Mouse (Mus musculus) telencephalon, adult 2 months (tissue): ENCODE measurements at regions not wholly inside any gene's neighbourhood (a gene's known extent, or its start where the extent isn't known, plus 50 kb on each side); places are given as distances from the start of the nearest gene placed in this dataset.
"Not testable (repeated sequence)": the region's sequence is repeated elsewhere in the genome, so short reads cannot be mapped to it uniquely, and the experiment has no call there.

Source experiments
- DNase-seq: peaks from one replicate; pipeline ENCODE4 v3.0.0-alpha.2; 2011; ENCODE audit warnings: low read depth, low spot score

DNA sequence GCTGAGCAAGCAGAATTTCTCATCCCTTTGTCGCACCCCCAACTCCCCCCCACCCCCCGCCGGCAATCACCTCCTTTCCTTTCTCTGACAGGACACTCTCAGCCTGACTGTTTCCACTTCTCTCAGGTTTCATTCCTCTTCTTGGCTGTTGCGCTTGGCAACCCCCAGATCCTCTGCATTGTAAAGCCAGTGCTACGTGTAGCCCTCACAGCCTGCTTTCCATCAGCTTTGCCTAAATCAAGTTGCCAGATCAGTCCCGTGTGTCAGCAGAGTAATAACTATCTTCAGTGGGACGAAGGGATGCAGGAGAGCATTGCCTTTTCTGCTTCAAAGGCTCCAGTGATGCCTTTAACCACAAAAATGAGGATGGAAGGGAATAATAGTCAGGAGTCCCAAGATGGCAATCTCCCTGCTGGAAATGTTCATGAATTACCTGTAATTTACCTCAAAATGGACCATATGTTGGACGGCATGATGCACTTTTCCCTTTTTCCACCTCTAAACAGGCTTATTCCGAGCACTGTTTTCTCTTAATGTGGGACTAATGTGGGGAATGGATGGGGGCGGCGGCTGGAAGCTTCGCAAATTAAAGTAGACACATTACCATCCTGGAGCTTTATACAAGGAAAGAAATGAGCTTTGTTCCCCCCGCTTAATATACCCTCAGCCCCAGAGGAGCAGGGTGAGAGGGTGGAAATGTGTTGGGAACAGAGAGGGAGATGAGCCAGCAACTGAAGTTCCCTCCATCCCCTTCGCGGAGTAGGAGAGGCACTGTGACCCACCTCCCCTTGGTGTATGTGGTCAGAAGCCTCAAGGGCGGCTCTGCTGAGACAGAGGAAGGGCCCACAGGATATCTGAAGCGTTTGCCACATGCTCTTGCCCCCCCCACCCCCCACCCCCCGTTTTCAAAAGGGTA lies 168.3 kb upstream of the Npvf start:
- no peak for DNase-seq

GRCm38 (mm10) chr6:50823220-50823910 lies 169.1 kb upstream of the Npvf start:
- no peak for DNase-seq

DNA sequence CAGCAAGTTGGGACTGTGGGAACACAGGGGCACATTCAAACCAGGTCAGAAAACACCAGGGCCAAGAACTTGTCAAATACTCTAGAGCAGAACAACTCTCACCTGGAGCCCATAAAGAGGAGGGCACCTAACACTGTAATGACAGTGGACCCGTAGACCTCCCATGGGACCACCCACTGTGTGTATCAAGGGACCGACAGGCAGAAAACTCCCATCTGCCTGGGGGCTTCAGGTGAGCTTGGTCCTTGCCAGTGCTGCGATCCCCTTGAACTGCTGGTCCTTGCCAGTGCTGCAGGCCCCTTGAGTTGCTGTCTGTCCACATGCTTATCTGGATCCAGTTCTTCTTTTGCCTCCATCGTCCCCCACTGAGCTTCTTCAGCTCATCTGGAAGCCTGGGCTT lies 170.2 kb upstream of the Npvf start:
- no peak for DNase-seq

DNA sequence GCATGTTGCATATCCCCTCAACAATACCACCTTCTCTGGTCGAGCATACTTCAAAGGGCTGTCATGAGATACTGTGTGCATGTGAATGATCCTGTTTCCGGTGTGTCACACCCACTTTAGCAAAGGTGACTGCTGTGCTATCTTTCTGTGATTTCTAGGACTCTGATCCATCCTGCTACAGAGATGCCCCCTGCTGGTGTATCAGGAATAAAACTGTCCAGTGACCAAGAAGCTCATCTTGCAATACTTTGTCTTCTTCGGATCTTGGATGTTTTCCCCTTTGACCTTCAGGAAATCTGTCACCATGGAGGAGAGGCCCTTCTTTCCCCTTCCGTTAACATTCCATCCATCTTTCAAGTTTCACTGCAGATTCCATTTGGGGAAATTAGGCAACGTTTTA lies 177.5 kb upstream of the Npvf start:
- no peak for DNase-seq

DNA sequence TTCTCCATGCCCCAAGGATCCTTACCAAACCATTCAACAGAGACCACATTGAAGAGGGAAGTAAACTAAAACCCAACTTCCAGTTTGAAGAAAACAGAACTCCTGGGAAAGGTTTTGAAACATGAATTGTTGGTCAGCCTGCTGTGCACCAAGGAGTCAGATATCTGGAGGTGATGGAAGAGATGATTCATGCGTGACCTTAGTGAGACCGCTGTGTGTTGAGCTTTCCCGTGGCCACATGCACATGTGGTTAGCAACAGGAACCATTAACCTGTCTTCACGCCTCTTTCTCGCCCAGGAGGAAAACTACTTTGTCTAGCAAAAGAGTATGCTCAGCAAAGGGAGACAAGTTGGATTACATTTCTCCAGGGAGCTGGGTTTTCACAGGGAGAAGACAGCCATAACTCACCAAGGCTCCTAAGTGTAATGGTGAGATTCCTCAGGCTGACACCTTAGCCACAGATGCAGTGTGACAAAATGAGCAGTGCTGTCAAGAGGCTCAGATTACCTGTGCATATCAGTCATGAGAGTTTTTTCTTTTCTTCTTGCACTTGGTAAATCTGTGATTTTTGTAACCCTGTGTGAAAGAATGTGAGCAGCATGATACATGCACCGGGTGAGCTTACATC lies 181.9 kb upstream of the Npvf start:
- no peak for DNase-seq

DNA sequence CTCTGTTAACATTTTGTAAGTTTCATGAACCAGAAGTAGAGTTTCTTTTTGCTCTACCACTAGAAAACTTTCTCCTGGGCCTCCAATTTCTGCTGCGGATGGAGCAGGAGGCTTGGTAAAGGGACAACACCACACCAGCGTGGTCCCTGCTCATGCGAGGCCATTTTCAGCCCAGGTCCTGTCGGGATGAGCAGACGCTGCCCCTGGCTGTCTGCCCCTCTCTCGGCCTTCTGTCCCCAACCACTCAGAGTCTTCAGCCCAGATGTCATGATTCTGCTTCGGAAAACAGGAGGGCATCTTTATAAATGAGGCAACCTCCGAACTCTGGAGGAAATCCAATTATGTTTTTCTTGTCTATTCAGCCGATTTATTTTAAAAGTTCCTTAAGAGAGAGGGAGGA lies 186.6 kb upstream of the Npvf start:
- DNase-seq = no peak

- not testable (repeated sequence) for DNase-seq
These were observed 191.0 kb upstream of the Npvf start for GRCm38 (mm10) chr6:50845246-50845645.

- DNase-seq = no peak
These were observed 192.7 kb upstream of the Npvf start for GRCm38 (mm10) chr6:50846740-50847516.

GRCm38 (mm10) chr6:50847548-50847947 lies 193.3 kb upstream of the Npvf start:
- no peak for DNase-seq

GRCm38 (mm10) chr6:50859162-50859561 lies 204.9 kb upstream of the Npvf start:
- no peak for DNase-seq

DNA sequence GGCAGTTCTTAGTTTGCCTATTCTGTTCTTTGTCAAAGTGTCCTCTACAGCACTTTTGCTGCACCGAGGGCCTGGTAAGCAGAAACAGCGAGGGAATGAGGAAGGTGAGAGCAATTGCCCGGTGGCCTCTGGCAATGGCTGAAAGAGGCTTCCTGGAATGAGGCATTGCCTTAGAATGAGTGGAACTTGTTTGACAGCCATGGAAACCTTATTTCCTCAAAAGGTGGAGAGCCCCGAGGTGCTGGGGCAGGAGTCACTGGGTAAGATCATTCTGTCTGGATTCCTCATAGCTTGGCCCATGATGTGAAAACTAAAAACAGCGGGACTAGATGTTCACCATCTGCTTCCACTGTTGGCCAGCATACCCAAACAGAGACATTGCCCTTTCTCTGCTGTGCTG lies 223.8 kb upstream of the Npvf start:
- no peak for DNase-seq

DNA sequence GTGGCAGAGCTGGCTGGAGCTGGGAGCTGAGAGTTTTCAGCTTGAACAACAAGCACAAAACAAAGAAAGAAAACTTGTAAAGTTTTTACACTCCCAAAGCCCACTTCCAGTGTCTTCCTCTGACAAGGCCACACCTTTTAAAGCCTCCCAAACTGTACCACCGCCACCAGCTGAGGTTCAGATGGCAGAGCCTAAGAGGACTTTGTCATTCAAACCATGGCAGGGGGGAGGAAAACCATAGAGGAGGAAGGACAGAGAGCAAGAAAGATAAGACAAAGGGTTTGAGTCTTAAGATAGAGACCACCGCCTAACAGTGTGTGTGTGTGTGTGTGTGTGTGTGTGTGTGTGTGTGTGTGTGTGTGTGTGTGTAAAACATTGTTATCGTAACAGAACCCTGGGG lies 228.1 kb upstream of the Npvf start:
- DNase-seq = no peak

GRCm38 (mm10) chr6:50882759-50883158 lies 228.5 kb upstream of the Npvf start:
- no peak for DNase-seq

- no peak for DNase-seq
These were observed 230.8 kb upstream of the Npvf start for GRCm38 (mm10) chr6:50885031-50885430.

DNA sequence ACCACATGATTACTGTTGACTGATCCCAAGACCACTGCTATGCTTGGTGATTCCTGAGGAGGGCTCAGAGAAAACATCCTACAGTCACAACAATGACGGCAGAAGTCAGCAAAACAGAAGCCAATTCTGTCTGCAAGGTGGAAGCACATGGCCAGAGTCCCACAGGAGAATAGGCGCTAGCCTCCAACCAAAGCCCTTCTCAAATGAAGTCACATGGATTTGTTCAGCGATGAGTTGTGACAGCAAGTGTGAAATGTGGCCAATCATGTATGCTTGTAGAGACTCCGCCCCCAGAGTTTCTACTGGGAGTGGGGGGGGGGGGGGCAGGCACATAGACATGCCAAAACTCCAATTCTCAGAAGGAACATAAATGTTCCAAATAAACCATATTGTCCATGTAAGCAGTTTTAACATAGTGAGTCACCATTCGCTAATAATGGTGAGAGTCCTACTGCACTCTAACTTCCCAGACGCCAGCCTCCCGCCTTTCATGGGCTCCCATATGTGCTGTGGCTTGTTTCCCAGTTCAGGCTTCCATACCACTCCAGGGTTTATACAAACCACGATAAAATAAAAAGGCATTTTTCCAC lies 231.6 kb upstream of the Npvf start:
- DNase-seq = no peak

DNA sequence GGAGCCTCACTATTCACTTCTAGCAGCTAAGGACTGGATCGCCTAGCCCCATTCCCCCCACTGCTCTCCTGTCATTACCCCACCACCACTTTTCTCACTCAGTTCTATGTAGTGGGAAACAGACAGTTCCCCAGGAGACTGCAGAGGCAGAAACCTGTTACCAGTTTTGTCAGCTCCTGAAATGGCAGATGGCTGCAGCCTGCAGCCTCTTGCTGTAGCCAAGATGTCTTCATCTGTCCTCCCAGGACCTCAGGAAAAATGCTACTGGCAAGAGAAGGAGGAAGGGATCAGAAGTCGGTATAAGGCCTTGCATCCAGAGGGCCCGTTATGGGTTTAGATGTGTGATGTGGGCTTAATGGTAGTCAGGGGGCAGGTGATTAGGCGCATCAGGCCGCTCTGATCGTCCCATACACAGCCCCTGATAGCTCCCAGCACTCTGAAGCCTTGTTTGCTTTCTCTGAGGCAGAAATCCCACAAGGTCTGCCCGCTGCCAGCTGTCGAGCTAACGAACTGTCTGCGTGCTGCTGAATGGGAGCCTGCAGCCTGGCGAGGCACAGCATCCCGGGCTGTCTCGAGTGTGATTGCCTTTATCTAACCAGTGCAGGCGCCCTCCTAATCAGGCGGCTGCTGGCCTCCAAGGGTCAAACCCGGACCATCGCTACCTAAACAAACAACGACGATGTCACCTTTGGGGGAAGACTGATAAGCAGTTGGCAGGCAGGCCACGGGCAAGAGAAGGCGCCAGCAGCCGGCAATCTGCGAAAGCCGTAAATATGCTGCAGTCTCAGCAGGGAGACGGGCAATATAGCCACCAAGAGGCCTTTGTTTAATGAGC lies 236.3 kb upstream of the Npvf start:
- DNase-seq = peak; percentile 28

- DNase-seq = no peak
These were observed 236.9 kb upstream of the Npvf start for GRCm38 (mm10) chr6:50891205-50891526.

DNA sequence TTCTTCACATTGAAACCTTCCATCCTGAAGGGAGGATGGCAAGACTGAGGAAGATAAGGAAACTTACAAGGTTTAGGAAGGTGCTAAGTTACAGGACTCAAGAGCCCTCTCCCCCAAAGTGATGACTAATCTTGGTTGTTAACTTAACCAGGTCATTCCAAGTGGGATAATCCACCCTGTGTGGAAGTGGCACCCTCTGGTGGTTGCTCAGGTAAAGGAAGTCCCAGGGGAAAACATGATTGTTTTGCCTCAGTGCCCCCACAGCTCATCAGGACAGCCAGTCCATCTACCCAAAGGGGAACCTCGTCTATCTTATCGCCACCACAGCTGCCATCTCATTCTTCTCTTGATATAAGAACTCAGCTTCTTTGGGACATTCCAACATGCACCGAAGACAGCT lies 244.6 kb upstream of the Npvf start:
- DNase-seq = no peak

GRCm38 (mm10) chr6:50915166-50916030 lies 261.2 kb upstream of the Npvf start:
- DNase-seq = no peak

GRCm38 (mm10) chr6:50918248-50918647 lies 264.0 kb upstream of the Npvf start:
- no peak for DNase-seq
